Mouse (Mus musculus) heart, embryonic 10.5 days (tissue): ENCODE data around the gene Vgf. TPM values are rescaled to one million over a fixed set of nuclear protein-coding genes. Genes with fewer than 3 reads are reported as not detected.

ENCODE experiments used
- DNase-seq: peaks from one replicate; pipeline ENCODE4 v3.0.0-alpha.2; 2017; ENCODE audit warnings: low spot score
- H3K27ac ChIP-seq: fragments of 300-500 bp; sonication (generic); 2 replicates; pipeline ENCODE4 v1.5.1; 2016; ENCODE audit warnings: mild to moderate bottlenecking
- H3K27me3 ChIP-seq: fragments of 300-500 bp; sonication (generic); 2 replicates; pipeline ENCODE4 v1.6.1; 2016; ENCODE audit warnings: mild to moderate bottlenecking; ENCODE audit not compliant: poor library complexity, insufficient read depth, severe bottlenecking
- H3K36me3 ChIP-seq: fragments of 300-500 bp; sonication (generic); 2 replicates; pipeline ENCODE4 v1.6.1; 2016; ENCODE audit warnings: mild to moderate bottlenecking, moderate library complexity
- H3K4me1 ChIP-seq: fragments of 300-500 bp; sonication (generic); 2 replicates; pipeline ENCODE4 v1.6.1; 2016; ENCODE audit warnings: mild to moderate bottlenecking
- H3K4me3 ChIP-seq: fragments of 300-500 bp; sonication (generic); 2 replicates; pipeline ENCODE4 v1.5.1; 2016; ENCODE audit warnings: mild to moderate bottlenecking, moderate library complexity
- H3K9me3 ChIP-seq: fragments of 300-500 bp; sonication (generic); 2 replicates; pipeline ENCODE4 v1.6.1; 2016; ENCODE audit warnings: mild to moderate bottlenecking, moderate library complexity
- WGBS: fragments of 180-500 bp; shearing (Covaris S2); methylation state at CpG from one replicate; pipeline ENCODE4 v1.1.7; 2016; 5-methylcytosine and 5-hydroxymethylcytosine counted together
- polyA plus RNA-seq: library from polyadenylated mRNA; unstranded; fragments of >200 nt; fragmentation: Nextera tagmentation; extraction: Ambion mirVana; gene quantifications from 2 replicates; pipeline ENCODE4 v1.2.1, GENCODE M21; 2016

Gene Vgf
- not detected in 2 replicates for polyA plus RNA-seq

DNA sequence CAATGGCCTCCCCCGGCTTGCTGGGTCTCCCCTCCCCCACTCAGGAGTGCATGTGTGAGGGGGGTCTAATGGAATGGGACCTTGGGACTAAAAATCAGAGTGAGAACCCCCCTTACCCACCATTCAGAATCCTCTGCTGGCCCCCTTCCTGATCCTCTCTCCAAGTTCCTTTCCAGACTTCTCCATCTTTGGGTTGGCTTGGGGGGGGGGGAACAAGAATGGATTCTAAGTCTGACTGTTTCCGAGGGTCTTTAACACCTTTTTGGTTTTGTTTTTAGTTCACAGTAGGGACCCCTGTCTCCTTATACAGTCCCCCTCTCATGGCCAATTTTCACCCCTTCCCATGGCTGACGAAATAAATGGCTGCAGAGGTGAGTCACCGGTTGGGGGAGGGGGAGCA lies at the start of gene Vgf:
TSS of gene Vgf (plus strand) at position 301 of the 400 bp plus-strand sequence.
- no peaks in the 10 kb centered on the region for H3K36me3 ChIP-seq
- no peak for DNase-seq
- WGBS = 14% methylated on average over 4 of the region's 4 CpGs
- H3K9me3 ChIP-seq = no peaks in the 10 kb centered on the region
- H3K27ac ChIP-seq = no peak within 1 kb of the TSS
- H3K4me3 ChIP-seq = peak within 1 kb of the TSS; percentile 27; the same call in 1 of the 2 replicates
- H3K4me1 ChIP-seq = peaks cover 17% of the 10 kb centered on the region
- H3K27me3 ChIP-seq = peaks cover 72% of the 10 kb centered on the region

DNA sequence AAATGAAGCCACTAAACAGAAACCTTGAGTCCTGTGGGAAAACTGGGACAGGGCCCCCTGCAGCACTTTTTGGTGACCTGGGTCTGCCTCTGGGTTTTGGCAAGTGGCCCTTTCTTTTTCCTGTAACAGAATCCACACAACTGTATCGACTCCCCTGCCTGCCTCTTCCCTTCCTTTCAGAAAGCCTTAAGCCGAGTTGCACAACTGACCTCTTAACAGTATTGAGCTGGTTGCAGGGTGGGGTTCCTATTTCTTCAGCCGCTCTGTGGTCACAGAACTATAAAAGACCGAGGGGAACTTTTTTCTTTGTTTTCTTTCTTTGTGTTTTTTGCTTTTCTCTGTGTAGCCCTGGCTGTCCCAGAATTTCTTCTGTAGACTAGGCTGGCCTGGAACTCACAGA lies 48.4 kb upstream of the Vgf start:
- Histone ChIP-seq H3K36me3 (peaks cover 23% of the 10 kb centered on the region), H3K9me3 (no peaks in the 10 kb centered on the region), H3K27ac (no peak overlapping the region), H3K4me1 (peaks cover 3% of the 10 kb centered on the region; the same call in 1 of the 2 replicates), H3K4me3 (no peak overlapping the region), H3K27me3 (no peaks in the 10 kb centered on the region)
- WGBS = 74% methylated on average over 4 of the region's 4 CpGs
- DNase-seq = no peak

DNA sequence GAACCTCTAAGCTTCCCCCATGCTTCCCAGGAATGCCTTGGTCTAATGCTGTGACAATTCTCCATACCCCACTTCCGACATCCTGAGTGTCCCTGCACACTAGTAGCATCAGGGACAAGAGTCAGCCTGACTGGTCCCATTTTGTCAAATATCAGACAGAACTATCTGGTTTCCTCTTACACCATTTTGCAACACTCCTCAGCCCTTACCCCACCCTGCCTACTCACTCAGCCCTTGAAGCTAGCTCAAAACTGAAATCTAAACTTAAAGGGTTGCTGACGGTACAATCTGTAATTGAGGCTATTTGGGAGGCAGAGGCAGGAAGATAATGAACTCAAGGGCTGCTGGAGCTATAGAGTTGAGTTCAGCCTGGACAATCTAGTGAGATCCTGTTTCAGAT lies 46.4 kb upstream of the Vgf start:
- H3K27ac ChIP-seq = no peak overlapping the region
- H3K9me3 ChIP-seq = no peaks in the 10 kb centered on the region
- H3K27me3 ChIP-seq = no peaks in the 10 kb centered on the region
- WGBS = 91% methylated on average over 2 of the region's 2 CpGs
- no peak for DNase-seq
- H3K36me3 ChIP-seq = peaks cover 30% of the 10 kb centered on the region
- H3K4me1 ChIP-seq = peaks cover 3% of the 10 kb centered on the region; the same call in 1 of the 2 replicates
- no peak overlapping the region for H3K4me3 ChIP-seq

DNA sequence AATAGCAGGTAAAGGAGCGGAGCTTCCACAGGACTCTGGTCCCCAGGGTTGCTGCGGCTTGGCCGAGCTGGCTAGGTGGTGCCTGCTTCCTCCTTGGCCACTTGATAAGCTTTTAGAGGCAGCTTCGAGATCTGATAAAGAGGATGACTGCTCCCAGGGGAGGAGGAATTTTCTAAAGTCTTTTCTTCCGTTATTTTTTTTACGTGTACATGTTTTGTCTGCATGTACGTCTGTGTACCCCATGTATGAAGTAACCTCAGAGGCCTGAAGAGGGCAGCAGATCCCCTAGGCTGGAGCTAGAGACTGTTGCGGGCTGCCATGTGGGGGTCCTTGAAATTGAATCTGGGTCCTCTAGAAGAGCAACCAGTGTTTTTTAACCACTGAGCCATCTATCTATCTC lies 45.2 kb upstream of the Vgf start:
- WGBS = 84% methylated on average over 8 of the region's 8 CpGs
- Histone ChIP-seq H3K27ac (no peak overlapping the region), H3K4me1 (peaks cover 8% of the 10 kb centered on the region), H3K27me3 (no peaks in the 10 kb centered on the region), H3K4me3 (no peak overlapping the region), H3K9me3 (no peaks in the 10 kb centered on the region), H3K36me3 (peaks cover 30% of the 10 kb centered on the region)
- DNase-seq = no peak

DNA sequence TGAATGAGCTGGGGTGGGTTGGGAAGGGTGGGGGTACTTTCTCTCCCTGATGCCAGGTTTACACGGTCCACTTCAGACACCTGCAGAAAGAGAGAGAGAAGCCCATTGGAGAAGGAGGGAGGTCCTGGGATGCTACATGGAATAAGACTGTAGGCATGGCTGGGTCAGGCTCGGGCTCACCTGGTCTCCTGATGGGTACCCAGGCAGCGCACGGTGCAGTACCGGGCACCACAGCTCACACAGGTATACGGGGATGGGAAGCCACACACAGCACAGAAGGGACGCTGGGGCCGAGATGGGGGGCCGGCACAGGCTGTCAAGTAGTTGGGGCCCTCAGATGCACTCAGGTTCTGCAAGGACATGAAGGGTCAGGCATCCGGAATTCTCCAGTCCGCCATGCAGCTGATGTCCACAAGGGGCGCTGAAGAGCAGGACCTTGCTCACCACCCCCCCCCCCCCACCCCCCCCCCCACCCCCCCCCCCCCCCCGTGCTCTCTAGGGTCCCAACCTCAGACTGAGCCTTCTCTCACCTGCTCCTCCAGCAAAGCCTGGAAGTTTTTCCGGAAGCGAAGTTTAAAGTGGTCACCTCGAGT lies 43.8 kb upstream of the Vgf start:
- Histone ChIP-seq H3K27ac (no peak overlapping the region), H3K9me3 (no peaks in the 10 kb centered on the region), H3K4me3 (no peak overlapping the region), H3K36me3 (peaks cover 30% of the 10 kb centered on the region), H3K27me3 (no peaks in the 10 kb centered on the region), H3K4me1 (peaks cover 14% of the 10 kb centered on the region)
- WGBS = 46% methylated on average over 16 of the region's 16 CpGs
- no peak for DNase-seq

DNA sequence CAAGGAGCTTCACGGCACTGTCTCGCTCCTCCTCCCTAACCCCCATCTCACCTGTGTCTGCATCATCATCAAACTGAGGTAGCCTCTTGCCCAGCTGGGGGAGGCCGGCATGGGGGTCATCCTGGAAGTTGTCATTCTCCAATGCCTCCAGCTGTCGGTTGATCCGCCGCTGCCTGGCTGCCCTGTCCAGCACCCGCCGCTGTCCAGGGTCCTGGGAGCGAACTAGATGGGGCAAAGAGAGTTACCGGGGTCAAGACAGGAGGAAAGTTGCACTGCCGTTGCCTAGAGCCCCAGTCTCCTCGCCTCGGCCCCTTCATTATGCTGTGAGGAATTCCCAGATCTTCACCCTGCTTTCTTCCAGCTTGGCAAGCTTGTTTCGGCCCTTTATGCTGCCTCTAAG lies 41.4 kb upstream of the Vgf start:
- H3K4me1 ChIP-seq = peaks cover 25% of the 10 kb centered on the region
- peaks cover 45% of the 10 kb centered on the region for H3K36me3 ChIP-seq
- H3K27me3 ChIP-seq = no peaks in the 10 kb centered on the region
- H3K9me3 ChIP-seq = no peaks in the 10 kb centered on the region
- no peak overlapping the region for H3K27ac ChIP-seq
- 45% methylated on average over 14 of the region's 14 CpGs for WGBS
- H3K4me3 ChIP-seq = no peak overlapping the region; the same call in 1 of the 2 replicates
- no peak for DNase-seq

DNA sequence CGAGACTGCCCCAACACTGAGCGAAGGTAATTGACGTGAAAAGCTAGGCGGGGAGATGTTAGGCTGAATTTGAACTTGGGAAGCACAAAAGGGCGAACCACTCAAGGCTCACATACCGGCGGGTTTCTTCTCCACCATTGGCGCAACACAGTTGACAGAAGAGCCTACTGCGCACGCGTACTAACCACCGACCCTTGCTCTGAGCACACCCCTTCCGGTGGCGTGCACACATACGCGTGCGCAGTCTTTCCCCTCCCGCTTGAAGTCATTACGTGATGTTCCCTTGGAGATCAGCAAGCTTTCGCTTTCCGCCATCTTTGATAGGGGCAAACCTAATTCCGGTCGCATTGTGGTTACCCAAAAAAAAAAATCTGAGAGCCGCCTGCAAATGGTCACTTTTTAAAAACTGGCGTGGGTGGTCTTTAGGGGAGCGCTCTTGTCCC lies 39.5 kb upstream of the Vgf start, which contains the start of gene Plod3:
TSS of gene Plod3 (plus strand) at position 325 of the 443 bp plus-strand sequence.
- Histone ChIP-seq H3K27ac (peak within 1 kb of the TSS; percentile 98), H3K4me3 (peak within 1 kb of the TSS; percentile 73), H3K27me3 (no peaks in the 10 kb centered on the region), H3K4me1 (peaks cover 25% of the 10 kb centered on the region), H3K9me3 (no peaks in the 10 kb centered on the region), H3K36me3 (peaks cover 48% of the 10 kb centered on the region)
- WGBS = under 1% methylated on average over 26 of the region's 26 CpGs
- DNase-seq = peak; percentile 99

DNA sequence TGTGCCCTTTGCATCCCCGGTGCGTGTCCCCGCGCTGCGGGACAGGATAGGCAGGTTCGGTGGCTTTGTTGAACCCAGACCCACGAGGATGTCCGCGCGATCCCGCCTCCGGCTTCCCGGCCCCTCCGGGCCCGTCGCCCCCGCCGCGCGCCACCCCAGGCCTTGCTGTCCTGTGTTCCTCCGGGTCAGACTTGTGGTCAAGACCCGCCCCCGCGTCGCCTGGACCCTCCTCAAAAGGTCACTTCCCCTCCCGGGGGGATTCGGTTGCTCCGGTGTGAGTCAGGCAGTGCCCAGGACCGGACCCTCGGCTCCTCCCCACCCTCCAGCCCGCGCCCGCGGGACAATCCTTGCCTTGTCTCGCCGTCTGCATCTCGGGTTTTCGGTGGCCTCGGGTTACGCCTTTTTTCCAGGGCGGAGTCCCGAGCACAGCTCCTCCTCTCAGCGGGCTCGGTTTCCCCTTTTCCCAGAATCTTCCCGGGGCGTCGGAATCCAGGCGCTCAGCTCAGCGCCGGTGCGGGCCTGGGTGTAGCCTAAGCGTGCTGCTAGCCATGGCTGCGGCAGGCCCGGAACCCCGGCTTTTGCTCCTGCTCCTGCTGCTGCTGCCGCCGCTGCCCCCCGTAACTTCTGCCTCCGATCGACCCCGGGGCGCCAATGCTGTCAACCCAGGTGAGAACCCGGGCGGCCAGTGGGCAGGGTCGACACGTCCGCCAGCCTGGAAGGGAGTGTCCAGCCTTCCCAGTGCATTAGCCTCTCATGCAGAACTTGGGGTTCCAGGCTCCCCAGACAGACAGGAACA lies 38.9 kb upstream of the Vgf start:
- peak; percentile 93 for DNase-seq
- no peaks in the 10 kb centered on the region for H3K9me3 ChIP-seq
- under 1% methylated on average over 67 of the region's 67 CpGs for WGBS
- peaks cover 48% of the 10 kb centered on the region for H3K36me3 ChIP-seq
- peak overlapping the region; percentile 98 for H3K27ac ChIP-seq
- H3K4me1 ChIP-seq = peaks cover 23% of the 10 kb centered on the region
- H3K27me3 ChIP-seq = no peaks in the 10 kb centered on the region
- H3K4me3 ChIP-seq = peak overlapping the region; percentile 73

DNA sequence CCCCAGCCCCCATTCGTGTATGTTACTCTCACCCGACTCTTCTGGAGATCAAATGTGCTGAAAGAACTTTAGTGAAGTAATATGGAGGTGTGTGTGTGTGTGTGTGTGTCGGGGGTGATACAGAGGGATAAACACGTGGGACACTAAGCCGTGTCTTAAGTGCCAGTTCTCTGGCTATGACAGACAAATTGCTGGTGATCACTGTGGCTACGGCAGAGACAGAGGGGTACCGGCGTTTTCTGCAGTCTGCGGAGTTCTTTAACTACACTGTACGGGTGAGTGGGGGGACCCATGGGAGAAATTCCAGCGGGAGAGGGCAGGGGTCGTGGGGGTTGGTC lies 38.3 kb upstream of the Vgf start, which contains the start of gene Znhit1:
TSS of gene Znhit1 (minus strand) at position 88 of the 338 bp plus-strand sequence.
- no peaks in the 10 kb centered on the region for H3K9me3 ChIP-seq
- H3K27ac ChIP-seq = peak within 1 kb of the TSS; percentile 98
- peaks cover 22% of the 10 kb centered on the region for H3K4me1 ChIP-seq
- 8% methylated on average over 12 of the region's 12 CpGs for WGBS
- peaks cover 52% of the 10 kb centered on the region for H3K36me3 ChIP-seq
- no peak for DNase-seq
- H3K27me3 ChIP-seq = no peaks in the 10 kb centered on the region
- peak within 1 kb of the TSS; percentile 73 for H3K4me3 ChIP-seq

DNA sequence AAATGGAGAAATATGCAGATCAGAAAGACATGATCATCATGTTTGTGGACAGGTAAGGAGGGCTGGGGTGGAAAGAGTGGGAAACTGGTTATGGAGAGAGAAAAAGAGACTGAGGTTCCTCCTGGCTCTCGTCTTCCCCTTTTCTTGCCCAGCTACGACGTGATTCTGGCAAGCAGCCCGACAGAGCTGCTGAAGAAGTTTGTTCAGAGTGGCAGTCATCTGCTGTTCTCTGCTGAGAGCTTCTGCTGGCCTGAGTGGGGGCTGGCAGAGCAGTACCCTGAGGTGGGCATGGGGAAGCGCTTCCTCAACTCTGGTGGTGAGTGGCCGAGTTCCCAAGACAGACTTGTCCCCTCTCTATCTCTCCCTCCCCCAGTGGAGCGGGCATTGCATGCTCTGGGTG lies 37.8 kb upstream of the Vgf start:
- Histone ChIP-seq H3K4me1 (peaks cover 22% of the 10 kb centered on the region), H3K27me3 (no peaks in the 10 kb centered on the region), H3K9me3 (no peaks in the 10 kb centered on the region), H3K4me3 (peak overlapping the region; percentile 73), H3K36me3 (peaks cover 57% of the 10 kb centered on the region), H3K27ac (no peak overlapping the region; the same call in 1 of the 2 replicates)
- no peak for DNase-seq
- 81% methylated on average over 7 of the region's 7 CpGs for WGBS

DNA sequence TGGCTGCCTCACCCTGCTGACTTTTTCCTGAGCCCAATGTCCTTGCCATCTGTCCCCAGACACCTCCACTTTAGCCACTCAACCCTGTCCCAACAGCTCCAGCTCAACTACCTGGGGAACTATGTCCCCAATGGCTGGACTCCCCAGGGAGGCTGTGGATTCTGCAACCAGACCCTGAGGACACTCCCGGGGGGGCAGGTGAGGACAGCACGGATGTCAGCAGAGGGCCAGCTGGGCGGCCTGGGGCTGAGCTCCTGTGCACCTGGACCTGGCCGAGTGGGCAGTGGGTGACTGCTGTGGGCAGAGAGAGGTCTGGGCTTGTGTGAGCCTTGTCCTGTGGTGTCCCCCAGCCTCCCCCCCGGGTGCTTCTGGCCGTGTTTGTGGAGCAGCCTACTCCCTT lies 36.4 kb upstream of the Vgf start:
- H3K27ac ChIP-seq = no peak overlapping the region
- H3K36me3 ChIP-seq = peaks cover 64% of the 10 kb centered on the region
- H3K4me1 ChIP-seq = peaks cover 22% of the 10 kb centered on the region
- 91% methylated on average over 6 of the region's 6 CpGs for WGBS
- H3K27me3 ChIP-seq = no peaks in the 10 kb centered on the region
- no peaks in the 10 kb centered on the region for H3K9me3 ChIP-seq
- no peak overlapping the region for H3K4me3 ChIP-seq
- DNase-seq = no peak

DNA sequence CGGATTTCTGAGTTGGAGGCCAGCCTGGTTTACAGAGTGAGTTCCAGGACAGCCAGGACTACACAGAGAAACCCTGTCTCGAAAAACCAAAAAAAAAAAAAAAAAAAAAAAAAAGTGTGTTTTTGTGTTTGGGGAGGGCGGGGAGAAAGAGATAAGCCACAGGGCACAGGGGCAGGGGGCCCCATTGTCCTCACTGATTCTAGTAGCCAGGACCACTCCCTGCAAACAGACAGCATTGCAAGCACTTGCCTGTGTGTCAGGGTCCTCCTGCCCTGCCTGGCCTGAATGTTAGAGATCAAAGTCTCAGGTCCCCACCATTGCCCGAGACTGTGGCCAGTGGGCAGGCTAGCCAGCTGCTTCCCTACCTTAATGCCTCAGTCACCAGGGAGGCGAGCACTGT lies 26.7 kb upstream of the Vgf start:
- no peak for DNase-seq
- H3K27me3 ChIP-seq = no peaks in the 10 kb centered on the region
- 66% methylated on average over 5 of the region's 5 CpGs for WGBS

DNA sequence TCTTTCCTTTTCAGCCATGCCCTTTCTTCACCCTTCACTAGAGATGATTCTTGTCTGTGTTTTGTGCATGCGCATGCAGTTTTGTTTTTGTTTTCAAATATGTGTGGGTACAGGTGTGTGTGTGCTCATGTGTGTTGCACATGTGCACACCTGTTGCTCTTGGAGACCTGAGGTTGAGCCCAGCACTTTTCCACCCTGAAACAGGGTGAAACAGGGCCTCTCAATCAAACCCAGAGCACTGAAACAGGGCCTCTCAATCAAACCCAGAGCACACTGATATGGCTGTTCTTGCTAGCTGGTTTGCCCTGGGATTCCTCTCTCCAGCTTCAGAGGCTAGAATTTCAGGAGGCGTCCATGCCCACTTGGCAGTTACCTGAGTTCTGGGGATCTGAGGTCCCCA lies 25.6 kb upstream of the Vgf start:
- Histone ChIP-seq H3K27ac (no peak overlapping the region), H3K4me3 (no peak overlapping the region), H3K9me3 (no peaks in the 10 kb centered on the region), H3K36me3 (peaks cover 8% of the 10 kb centered on the region), H3K27me3 (no peaks in the 10 kb centered on the region), H3K4me1 (peaks cover 17% of the 10 kb centered on the region)
- no peak for DNase-seq
- 83% methylated on average over 2 of the region's 2 CpGs for WGBS

More for the DNA sequence above, 26.7 kb upstream of the Vgf start:
- Histone ChIP-seq H3K4me3 (no peak overlapping the region), H3K9me3 (no peaks in the 10 kb centered on the region), H3K27ac (peak overlapping the region; percentile 59; the same call in 1 of the 2 replicates), H3K36me3 (peaks cover 19% of the 10 kb centered on the region), H3K4me1 (peaks cover 17% of the 10 kb centered on the region)
